ENCODE assay signal across 9 mouse cellular contexts in the genomic region with DNA sequence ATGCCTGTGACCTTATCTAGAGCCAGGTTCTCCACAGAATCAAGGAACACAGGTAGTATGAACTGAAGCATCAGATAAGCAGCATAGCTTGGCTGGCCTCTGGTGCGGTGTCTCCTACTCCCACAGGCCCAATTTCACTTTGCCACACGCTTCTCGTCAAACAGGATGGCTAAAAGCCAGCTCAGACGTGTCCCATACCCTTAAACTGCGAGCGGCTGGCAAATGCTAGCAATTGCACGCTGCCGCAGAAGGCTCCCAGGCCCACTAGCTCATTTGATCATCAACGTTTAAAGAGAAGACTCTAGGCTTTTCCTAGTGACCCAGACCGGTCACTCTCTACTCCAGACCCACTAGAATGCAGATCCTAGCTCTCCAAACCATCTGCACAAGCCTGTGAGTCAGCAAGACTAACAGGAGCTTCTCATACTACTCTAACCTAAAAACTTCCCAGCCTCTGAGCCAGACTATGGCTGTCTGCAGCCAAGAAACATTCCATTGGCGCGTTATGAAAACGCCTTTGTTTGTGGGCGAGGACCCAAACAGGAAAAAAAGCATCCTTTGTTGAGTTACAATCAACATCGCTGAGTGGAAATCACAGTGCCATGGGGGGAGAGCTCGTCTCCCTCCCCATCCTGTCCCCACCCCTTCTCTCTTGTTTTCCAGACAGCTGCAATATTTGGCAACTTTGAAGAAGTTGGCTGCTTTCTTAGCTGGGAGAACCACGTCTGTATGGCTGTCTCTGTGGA. TPM values are rescaled to one million over a fixed set of nuclear protein-coding genes. Genes with fewer than 3 reads are reported as not detected.
DNase-seq lines count a peak whose midpoint lies in the region; ATAC-seq and TF ChIP-seq lines count a peak whose summit lies in the region.
"Had no signal": no experiment of that assay in that cellular context is flagged by ENCODE, and none has a peak within 500 bp of the region (broad histone marks: within the 10 kb centered on the region; RNA-seq: fewer than 3 reads in every experiment).

No protein-coding gene starts in this region.

- 47% methylated on average over 17 of the region's 17 CpGs for WGBS in hindbrain, embryonic 15.5 days
- WGBS in stomach, postnatal 0 days = 46% methylated on average over 17 of the region's 17 CpGs

- peak; percentile 41 for DNase-seq in adrenal gland, adult 8-10 months
- DNase-seq in adrenal gland, adult 18-20 months (ENCODE audit: low spot score in 2 of 2) = no peak
- peak; percentile 68 for DNase-seq in right cerebral cortex, adult 18-20 months
- DNase-seq in right cerebral cortex, postnatal 14 days = no peak
- peak; percentile 41 to 80 for DNase-seq in left cerebral cortex, postnatal 14 days (ENCODE audit: low spot score in 2 of 2)
- DNase-seq in stomach, postnatal 0 days (ENCODE audit: low spot score) = no peak
- no peak for DNase-seq in thymus, postnatal 36 days

- no peak for TF ChIP-seq EP300 in stomach, postnatal 0 days (optimal IDR thresholded peaks at IDR 0.05)

- no peak for TF ChIP-seq CTCF in stomach, postnatal 0 days (IDR thresholded peaks at IDR 0.05; ENCODE audit: low read depth)

- H3K36me3 ChIP-seq in hindbrain, embryonic 15.5 days = no peaks in the 10 kb centered on the region
- H3K36me3 ChIP-seq in stomach, postnatal 0 days (ENCODE audit: control insufficient read depth, insufficient read depth, low read length) = no peaks in the 10 kb centered on the region
- H3K36me3 ChIP-seq: limb, embryonic 15.5 days had no signal

- peaks cover 17% of the 10 kb centered on the region; the same call in 1 of the 2 replicates for H3K4me1 ChIP-seq in hindbrain, embryonic 15.5 days (replicated peaks)
- no peaks in the 10 kb centered on the region; the same call in 1 of the 2 replicates for H3K4me1 ChIP-seq in stomach, postnatal 0 days (replicated peaks; ENCODE audit: control insufficient read depth, insufficient read depth)

- H3K4me3 ChIP-seq in hindbrain, embryonic 15.5 days = no peak overlapping the region
- no peak overlapping the region for H3K4me3 ChIP-seq in stomach, postnatal 0 days (ENCODE audit: low read depth, low read length)
- H3K4me3 ChIP-seq: limb, embryonic 15.5 days had no signal

- intact Hi-C loops in left cerebral cortex, postnatal 14 days (cut with DNase I) = loop anchor here (5.0 kb wide), 1 partner anchor 41 kb away; no protein-coding TSS in a partner anchor

- 0 out of 2 replicates have a peak overlapping the region, but pooled peaks have one; percentile 35 for H3K27ac ChIP-seq in hindbrain, embryonic 15.5 days (replicated peaks)
- peak overlapping the region; percentile 80 for H3K27ac ChIP-seq in stomach, postnatal 0 days (replicated peaks)
- H3K27ac ChIP-seq: limb, embryonic 15.5 days had no signal

- H3K27me3 ChIP-seq in hindbrain, embryonic 15.5 days = no peaks in the 10 kb centered on the region
- no peaks in the 10 kb centered on the region for H3K27me3 ChIP-seq in stomach, postnatal 0 days (ENCODE audit: control insufficient read depth, insufficient read depth, low read length)
- H3K27me3 ChIP-seq: limb, embryonic 15.5 days had no signal

- ATAC-seq in hindbrain, embryonic 15.5 days (ENCODE audit: low FRiP score, low read depth) = no peak
- ATAC-seq in stomach, postnatal 0 days (ENCODE audit: low FRiP score, low TSS enrichment) = peak; percentile 46; the same call in 1 of the 2 replicates

- H3K9ac ChIP-seq in hindbrain, embryonic 15.5 days = no peak overlapping the region
- no peak overlapping the region for H3K9ac ChIP-seq in stomach, postnatal 0 days (ENCODE audit: low read length)
- H3K9ac ChIP-seq: limb, embryonic 15.5 days had no signal

- no peak overlapping the region for H3K4me2 ChIP-seq in hindbrain, embryonic 15.5 days
- no peak overlapping the region for H3K4me2 ChIP-seq in stomach, postnatal 0 days (replicated peaks; ENCODE audit: low read depth)
- H3K4me2 ChIP-seq: limb, embryonic 15.5 days had no signal

- H3K9me3 ChIP-seq in hindbrain, embryonic 15.5 days = no peaks in the 10 kb centered on the region
- no peaks in the 10 kb centered on the region for H3K9me3 ChIP-seq in stomach, postnatal 0 days (ENCODE audit: control insufficient read depth, low read length)
- H3K9me3 ChIP-seq: limb, embryonic 15.5 days had no signal

RNA-seq across cellular contexts. Expression of gene Cyp2d22, which starts 3.5 kb away (rescaled TPM):
- 10 to 100 TPM; 42.2 to 46.6 (median 45.6) TPM for total RNA-seq in adrenal gland, adult 8-10 months (2022)
- total RNA-seq in adrenal gland, adult 18-20 months (2021) = 10 to 100 TPM; 47.7 to 48.8 TPM
- polyA plus RNA-seq in hindbrain, embryonic 15.5 days (2015; fragmentation: Nextera tagmentation; extraction: Ambion mirVana) = 2.5 and 2.6 TPM in 2 replicates
- 10 to 100 TPM; 20.9 to 21.9 TPM for total RNA-seq in left cerebral cortex, postnatal 14 days (2021)
- 5.5 TPM in 2 replicates for polyA plus RNA-seq in stomach, postnatal 0 days (2015; fragmentation: Nextera tagmentation; extraction: Ambion mirVana)

RNA-seq across cellular contexts. Expression of gene Cyp2d11, which starts 17.3 kb away (rescaled TPM):
- total RNA-seq in adrenal gland, adult 8-10 months (2022) = under 1 TPM in 2 of 4 experiments, not detected in 2; 0.22 to 0.42 TPM
- total RNA-seq in adrenal gland, adult 18-20 months (2021) = under 1 TPM in 1 of 2 experiments, not detected in 1; 0.63 TPM
- not detected in 2 replicates for polyA plus RNA-seq in hindbrain, embryonic 15.5 days (2015; fragmentation: Nextera tagmentation; extraction: Ambion mirVana)
- not detected for total RNA-seq in left cerebral cortex, postnatal 14 days (2021)
- polyA plus RNA-seq in stomach, postnatal 0 days (2015; fragmentation: Nextera tagmentation; extraction: Ambion mirVana) = not detected in 2 replicates
- polyA plus RNA-seq: limb, embryonic 15.5 days had no signal

RNA-seq across cellular contexts. Expression of gene Ndufa6, which starts 22.4 kb away (rescaled TPM):
- 100 to 1,000 TPM; 293 to 470 (median 376) TPM for total RNA-seq in adrenal gland, adult 8-10 months (2022)
- 100 to 1,000 TPM; 512 to 543 TPM for total RNA-seq in adrenal gland, adult 18-20 months (2021)
- polyA plus RNA-seq in hindbrain, embryonic 15.5 days (2015; fragmentation: Nextera tagmentation; extraction: Ambion mirVana) = 352 and 391 TPM in 2 replicates
- total RNA-seq in left cerebral cortex, postnatal 14 days (2021) = 100 to 1,000 TPM; 174 to 193 TPM
- polyA plus RNA-seq in stomach, postnatal 0 days (2015; fragmentation: Nextera tagmentation; extraction: Ambion mirVana) = 514 and 516 TPM in 2 replicates

RNA-seq across cellular contexts. Expression of gene Cyp2d10, which starts 30.4 kb away (rescaled TPM):
- total RNA-seq in adrenal gland, adult 8-10 months (2022) = 1 to 10 TPM in 1 of 4 experiments, not detected in 3; 1.1 TPM
- total RNA-seq in adrenal gland, adult 18-20 months (2021) = not detected
- 0.25 TPM in 1 of 2 replicates, not detected in the other for polyA plus RNA-seq in hindbrain, embryonic 15.5 days (2015; fragmentation: Nextera tagmentation; extraction: Ambion mirVana)
- not detected for total RNA-seq in left cerebral cortex, postnatal 14 days (2021)
- polyA plus RNA-seq in stomach, postnatal 0 days (2015; fragmentation: Nextera tagmentation; extraction: Ambion mirVana) = 2.1 and 3.6 TPM in 2 replicates
- polyA plus RNA-seq: limb, embryonic 15.5 days had no signal

RNA-seq across cellular contexts. Expression of gene Smdt1, which starts 37.8 kb away (rescaled TPM):
- 100 to 1,000 TPM; 137 to 205 (median 157) TPM for total RNA-seq in adrenal gland, adult 8-10 months (2022)
- total RNA-seq in adrenal gland, adult 18-20 months (2021) = 100 to 1,000 TPM; 173 to 178 TPM
- 367 and 377 TPM in 2 replicates for polyA plus RNA-seq in hindbrain, embryonic 15.5 days (2015; fragmentation: Nextera tagmentation; extraction: Ambion mirVana)
- 100 to 1,000 TPM; 130 to 131 TPM for total RNA-seq in left cerebral cortex, postnatal 14 days (2021)
- polyA plus RNA-seq in stomach, postnatal 0 days (2015; fragmentation: Nextera tagmentation; extraction: Ambion mirVana) = 286 and 296 TPM in 2 replicates

Comparison
In these comparisons a context has a peak if more than half of its experiments do, and no peak if none do; other contexts are left out.
1. DNase-seq: peak in adrenal gland, adult 8-10 months (single experiment), right cerebral cortex, adult 18-20 months (single experiment) and left cerebral cortex, postnatal 14 days (2 of 2); none in adrenal gland, adult 18-20 months (0 of 2), right cerebral cortex, postnatal 14 days (single experiment), stomach, postnatal 0 days (single experiment) and thymus, postnatal 36 days (0 of 2).